Mouse (Mus musculus): ENCODE data around the gene Ccng1. TPM values are rescaled to one million over a fixed set of nuclear protein-coding genes. Genes with fewer than 3 reads are reported as not detected.

The Ccng1 gene
- 100 to 1,000 TPM; 136 to 148 TPM for polyA plus RNA-seq (2017; shearing (Covaris generic))

GRCm38 (mm10) chr11:40755109-40755627, at the start of gene Ccng1:
Gene Ccng1 (minus strand): TSS chr11:40755311.

GRCm38 (mm10) chr11:40733339-40734174, 21.6 kb downstream of the Ccng1 start, which contains the start of the genes Hmmr and Nudcd2:
Gene Hmmr (minus strand): TSS chr11:40733422.
Gene Nudcd2 (plus strand): TSS chr11:40733667.

Other genes starting within 250 kb of the Ccng1 start
- gene Mat2b, start 60.1 kb downstream of the Ccng1 start, polyA plus RNA-seq (2017; shearing (Covaris generic)), result 100 to 1,000 TPM; 232 to 236 TPM
- gene Hmmr, start 21.9 kb downstream of the Ccng1 start, polyA plus RNA-seq (2017; shearing (Covaris generic)), result 1 to 10 TPM; 2.0 to 3.0 TPM
- gene Nudcd2, start 21.6 kb downstream of the Ccng1 start, polyA plus RNA-seq (2017; shearing (Covaris generic)), result 10 to 100 TPM; 57.9 to 69.2 TPM